Mouse (Mus musculus) embryonic facial prominence, embryonic 11.5 days (tissue): ENCODE results near the gene Polr3b. TPM values are rescaled to one million over a fixed set of nuclear protein-coding genes. Genes with fewer than 3 reads are reported as not detected.
A peak's percentile ranks its signal among the peaks of the same experiment; 100 is the strongest.

ENCODE experiments used
- ATAC-seq: fragments of 200-750 bp; cut with Nextera tagmentation; replicated peaks from 2 replicates; pipeline ENCODE4 v1.8.0; 2017; ENCODE audit warnings: low read depth; ENCODE audit not compliant: insufficient number of reproducible peaks, low FRiP score, low TSS enrichment
- DNase-seq: peaks from one replicate; pipeline ENCODE4 v3.0.0-alpha.2; 2015; ENCODE audit warnings: low spot score
- H3K27ac ChIP-seq: fragments of 300-500 bp; sonication (generic); replicated peaks from 2 replicates; pipeline ENCODE4 v1.5.1; 2014; ENCODE audit warnings: mild to moderate bottlenecking, low read depth, low read length, control low read depth
- H3K27me3 ChIP-seq: fragments of 300-500 bp; sonication (generic); 2 replicates; pipeline ENCODE4 v1.6.1; 2014; ENCODE audit warnings: mild to moderate bottlenecking, low read length, moderate library complexity, mixed read lengths; ENCODE audit not compliant: control insufficient read depth, insufficient read depth
- H3K36me3 ChIP-seq: fragments of 300-500 bp; sonication (generic); replicated peaks from 2 replicates; pipeline ENCODE4 v1.6.1; 2014; ENCODE audit warnings: low read depth, mild to moderate bottlenecking, low read length, moderate library complexity, mixed read lengths; ENCODE audit not compliant: control insufficient read depth, insufficient read depth
- H3K4me1 ChIP-seq: fragments of 300-500 bp; sonication (generic); 2 replicates; pipeline ENCODE4 v1.6.1; 2014; ENCODE audit warnings: low read length, mixed read lengths; ENCODE audit not compliant: control insufficient read depth, insufficient read depth
- H3K4me2 ChIP-seq: fragments of 300-500 bp; sonication (generic); 2 replicates; pipeline ENCODE4 v1.6.1; 2014; ENCODE audit warnings: low read depth, mild to moderate bottlenecking, control low read depth, low read length, moderate library complexity
- H3K4me3 ChIP-seq: fragments of 300-500 bp; sonication (generic); 2 replicates; pipeline ENCODE4 v1.5.1; 2014; ENCODE audit warnings: low read depth, low read length, control low read depth
- H3K9ac ChIP-seq: fragments of 300-500 bp; sonication (generic); replicated peaks from 2 replicates; pipeline ENCODE4 v1.6.1; 2014; ENCODE audit warnings: mild to moderate bottlenecking, control low read depth, low read length
- H3K9me3 ChIP-seq: fragments of 300-500 bp; sonication (generic); replicated peaks from 2 replicates; pipeline ENCODE4 v1.6.1; 2016; ENCODE audit warnings: mild to moderate bottlenecking, low read length, inconsistent platforms, mixed read lengths; ENCODE audit not compliant: control insufficient read depth
- WGBS: fragments of 180-500 bp; shearing (Covaris S2); extraction: QIAGEN DNeasy Blood & Tissue Kit; methylation state at CpG from one replicate; pipeline ENCODE4 v1.1.7; 2014; 5-methylcytosine and 5-hydroxymethylcytosine counted together
- polyA plus RNA-seq: library from polyadenylated mRNA; unstranded; fragments of >200 nt; fragmentation: Nextera tagmentation; extraction: Ambion mirVana; gene quantifications from 2 replicates; pipeline ENCODE4 v1.2.1, GENCODE M21; 2014

The Polr3b gene
- polyA plus RNA-seq, 1 experiment from 2014 or later: 19.6 TPM

DNA sequence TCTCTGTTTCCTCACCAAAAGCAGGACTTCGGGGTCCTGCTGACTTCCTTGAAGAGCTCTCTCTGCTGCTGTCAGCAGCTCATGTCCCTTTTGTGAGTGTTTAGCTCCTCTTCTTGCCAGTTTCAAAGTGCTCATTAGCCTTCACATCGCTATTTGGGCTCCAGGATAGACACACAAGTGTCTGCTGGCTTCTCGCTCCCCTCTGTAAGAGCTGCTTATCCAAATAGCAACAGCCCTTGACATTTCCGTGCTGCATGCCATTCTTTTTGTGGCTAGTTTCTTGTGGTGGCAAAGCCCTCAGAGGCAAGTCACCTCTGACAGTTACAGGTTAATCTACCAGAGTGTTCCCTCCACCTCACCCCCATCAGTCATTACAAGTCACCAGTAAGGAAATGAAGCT is 56.3 kb downstream of the Polr3b start:
- Histone ChIP-seq H3K9ac (no peak overlapping the region), H3K36me3 (no peaks in the 10 kb centered on the region), H3K4me2 (no peak overlapping the region), H3K9me3 (no peaks in the 10 kb centered on the region), H3K27me3 (no peaks in the 10 kb centered on the region), H3K4me3 (no peak overlapping the region), H3K27ac (no peak overlapping the region), H3K4me1 (no peaks in the 10 kb centered on the region)
- no peak for ATAC-seq
- 86% methylated on average over 4 of the region's 4 CpGs for WGBS
- no peak for DNase-seq

DNA sequence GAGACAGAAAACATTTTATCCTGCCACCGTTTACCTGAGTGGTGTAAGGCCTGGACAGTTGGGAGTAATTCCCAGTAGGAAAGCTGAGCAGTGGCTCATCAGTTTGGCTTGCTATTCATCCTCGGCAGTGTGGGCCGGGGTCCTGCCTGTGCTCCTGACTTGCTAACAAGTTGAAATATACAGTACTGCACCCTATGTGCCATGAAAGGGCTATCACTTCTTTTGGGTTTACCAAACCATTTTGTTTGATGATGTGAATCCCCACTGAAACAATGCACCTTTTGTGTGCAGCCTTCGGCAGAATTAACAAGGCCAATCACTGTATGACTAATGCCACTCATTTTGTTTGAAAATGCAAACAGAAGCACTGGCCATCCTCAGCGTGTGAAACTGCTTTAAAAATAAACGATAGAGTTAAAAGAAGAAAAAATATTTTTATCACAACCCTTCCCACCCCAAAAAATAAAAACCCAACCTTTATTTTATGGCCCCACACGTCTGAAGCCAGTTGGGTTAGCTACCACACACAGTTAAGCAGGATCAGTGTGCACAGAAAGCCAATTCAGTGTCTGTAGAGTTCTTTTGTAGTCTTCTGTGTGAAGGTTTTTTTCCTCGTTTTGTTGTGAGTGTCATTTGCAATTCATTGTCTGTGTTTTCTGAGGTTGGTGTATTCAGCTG is 63.5 kb downstream of the Polr3b start:
- no peaks in the 10 kb centered on the region for H3K4me1 ChIP-seq
- no peak overlapping the region for H3K9ac ChIP-seq
- no peak overlapping the region for H3K4me2 ChIP-seq
- no peak overlapping the region for H3K4me3 ChIP-seq
- H3K27me3 ChIP-seq: no peaks in the 10 kb centered on the region
- DNase-seq (peak; percentile 30), ATAC-seq (no peak)
- no peaks in the 10 kb centered on the region for H3K36me3 ChIP-seq
- WGBS: 42% methylated on average over 8 of the region's 8 CpGs
- H3K9me3 ChIP-seq: no peaks in the 10 kb centered on the region
- H3K27ac ChIP-seq: no peak overlapping the region

DNA sequence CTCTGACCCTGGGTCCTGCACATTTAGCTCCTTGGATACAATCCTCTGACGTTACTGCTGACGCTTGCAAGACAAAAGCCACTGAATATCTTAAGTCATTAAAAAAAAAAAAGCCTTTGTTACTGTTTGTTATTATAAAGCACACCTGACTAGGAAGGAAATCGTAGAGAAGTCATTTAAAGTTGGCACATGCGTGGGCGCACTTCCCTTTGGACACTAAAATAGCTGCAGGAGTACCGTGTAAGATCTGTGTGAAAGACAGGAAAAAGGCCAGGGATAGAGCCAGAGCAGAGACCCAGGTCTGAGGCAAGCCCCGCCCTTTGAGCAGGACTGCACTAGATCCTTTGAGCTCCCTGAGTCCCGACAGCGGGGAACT is 64.0 kb downstream of the Polr3b start:
- H3K36me3 ChIP-seq: no peaks in the 10 kb centered on the region
- 36% methylated on average over 9 of the region's 9 CpGs for WGBS
- H3K9me3 ChIP-seq: no peaks in the 10 kb centered on the region
- H3K27ac ChIP-seq: no peak overlapping the region
- no peak for ATAC-seq
- H3K4me2 ChIP-seq: no peak overlapping the region
- no peak overlapping the region for H3K4me3 ChIP-seq
- H3K4me1 ChIP-seq: no peaks in the 10 kb centered on the region
- H3K27me3 ChIP-seq: no peaks in the 10 kb centered on the region
- DNase-seq: no peak
- no peak overlapping the region for H3K9ac ChIP-seq

DNA sequence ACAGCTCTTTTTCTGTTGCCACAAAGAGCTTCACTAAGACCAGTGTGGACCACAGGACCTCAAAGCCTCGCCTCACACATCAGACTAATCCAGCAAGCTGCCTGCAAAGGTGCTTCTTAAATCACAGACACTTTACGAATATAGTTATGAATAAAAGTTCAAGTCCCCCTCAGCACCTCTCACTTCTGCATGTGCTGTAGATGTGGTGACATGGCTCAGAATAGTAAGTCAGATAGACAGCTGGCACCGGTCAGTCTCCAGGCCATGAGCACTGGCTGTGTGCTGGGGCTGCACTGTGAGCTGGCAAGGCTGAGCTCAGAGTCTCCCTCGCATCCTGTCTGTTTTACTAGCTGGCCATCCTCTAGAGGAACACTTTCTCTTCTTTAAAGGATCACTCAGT is 64.6 kb downstream of the Polr3b start:
- Histone ChIP-seq H3K9me3 (no peaks in the 10 kb centered on the region), H3K4me3 (no peak overlapping the region), H3K9ac (no peak overlapping the region), H3K27me3 (no peaks in the 10 kb centered on the region), H3K36me3 (no peaks in the 10 kb centered on the region), H3K4me1 (no peaks in the 10 kb centered on the region), H3K4me2 (no peak overlapping the region), H3K27ac (no peak overlapping the region)
- whole genome bisulfite sequencing: 74% methylated on average over 4 of the region's 4 CpGs
- no peak for ATAC-seq
- no peak for DNase-seq

DNA sequence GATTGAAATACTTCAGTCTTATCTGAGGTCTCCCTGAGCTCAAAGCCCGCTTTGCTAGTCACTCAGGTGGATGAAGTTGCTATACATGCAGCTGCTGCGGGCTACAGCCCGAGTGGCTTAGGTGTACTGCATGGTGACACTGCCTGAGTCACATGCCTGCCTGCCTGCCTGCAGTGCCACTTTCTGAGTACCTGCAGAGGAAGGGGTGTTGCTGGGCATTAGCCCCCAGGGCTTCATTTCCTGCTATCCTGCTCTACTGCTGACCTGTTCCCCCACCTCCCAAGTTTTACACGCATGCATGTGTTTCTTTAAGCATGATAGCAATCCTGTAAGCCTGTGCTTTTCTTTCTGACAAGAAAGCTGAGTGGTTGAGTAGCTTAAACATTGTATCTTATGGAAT is 65.6 kb downstream of the Polr3b start:
- Histone ChIP-seq H3K27me3 (no peaks in the 10 kb centered on the region), H3K9me3 (no peaks in the 10 kb centered on the region), H3K4me3 (no peak overlapping the region), H3K4me1 (no peaks in the 10 kb centered on the region), H3K4me2 (no peak overlapping the region), H3K9ac (no peak overlapping the region), H3K27ac (no peak overlapping the region), H3K36me3 (no peaks in the 10 kb centered on the region)
- 90% methylated on average over 4 of the region's 4 CpGs for WGBS
- ATAC-seq: no peak
- DNase-seq: no peak

DNA sequence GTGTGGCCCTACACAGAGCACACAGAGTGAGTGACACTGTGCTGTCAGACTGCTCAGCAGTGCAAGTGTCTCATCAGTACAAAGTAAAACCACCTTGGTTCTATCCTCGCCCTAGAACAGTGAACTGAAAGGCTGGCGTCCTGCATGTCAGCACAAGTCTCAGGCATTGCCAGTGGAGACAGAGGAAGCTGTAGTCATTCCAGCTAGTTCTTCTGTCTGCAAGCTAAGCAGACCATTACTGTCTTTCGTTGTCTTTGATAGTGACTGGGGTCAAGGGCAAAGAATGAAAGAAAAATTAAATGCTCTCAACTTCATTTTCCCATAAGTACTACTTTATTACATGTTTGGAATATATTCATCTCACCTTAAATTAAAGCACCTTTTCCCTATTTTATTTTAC is 67.8 kb downstream of the Polr3b start:
- Histone ChIP-seq H3K4me1 (no peaks in the 10 kb centered on the region), H3K4me3 (no peak overlapping the region), H3K9ac (no peak overlapping the region), H3K27ac (no peak overlapping the region), H3K27me3 (no peaks in the 10 kb centered on the region), H3K36me3 (no peaks in the 10 kb centered on the region), H3K4me2 (no peak overlapping the region), H3K9me3 (no peaks in the 10 kb centered on the region)
- no peak for DNase-seq
- no peak for ATAC-seq
- 60% methylated on average over 3 of the region's 3 CpGs for WGBS

DNA sequence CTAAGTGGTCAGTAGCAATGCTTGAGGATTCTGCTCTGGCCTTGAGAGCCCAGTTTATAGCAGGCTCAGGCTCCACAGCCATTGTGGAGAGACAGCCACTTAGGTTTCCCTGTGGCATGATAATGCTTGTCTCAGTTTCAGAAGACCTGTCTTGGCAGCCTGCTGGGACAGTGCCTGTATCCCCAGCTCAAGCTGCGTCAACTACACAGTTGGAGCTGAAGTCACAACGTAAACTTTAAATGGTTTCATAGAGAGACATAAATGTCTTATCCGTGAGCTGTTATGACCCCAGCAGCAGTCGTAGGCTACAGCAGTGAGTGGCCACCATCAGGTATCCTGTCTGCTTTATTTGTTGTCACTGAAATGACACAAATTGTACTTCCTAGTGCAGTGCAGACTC is 68.7 kb downstream of the Polr3b start:
- no peak overlapping the region for H3K4me3 ChIP-seq
- H3K9me3 ChIP-seq: no peaks in the 10 kb centered on the region
- H3K9ac ChIP-seq: no peak overlapping the region
- no peaks in the 10 kb centered on the region for H3K36me3 ChIP-seq
- no peaks in the 10 kb centered on the region for H3K4me1 ChIP-seq
- no peak overlapping the region for H3K27ac ChIP-seq
- DNase-seq: no peak
- no peak for ATAC-seq
- 82% methylated on average over 4 of the region's 4 CpGs for WGBS
- H3K27me3 ChIP-seq: no peaks in the 10 kb centered on the region
- H3K4me2 ChIP-seq: no peak overlapping the region

DNA sequence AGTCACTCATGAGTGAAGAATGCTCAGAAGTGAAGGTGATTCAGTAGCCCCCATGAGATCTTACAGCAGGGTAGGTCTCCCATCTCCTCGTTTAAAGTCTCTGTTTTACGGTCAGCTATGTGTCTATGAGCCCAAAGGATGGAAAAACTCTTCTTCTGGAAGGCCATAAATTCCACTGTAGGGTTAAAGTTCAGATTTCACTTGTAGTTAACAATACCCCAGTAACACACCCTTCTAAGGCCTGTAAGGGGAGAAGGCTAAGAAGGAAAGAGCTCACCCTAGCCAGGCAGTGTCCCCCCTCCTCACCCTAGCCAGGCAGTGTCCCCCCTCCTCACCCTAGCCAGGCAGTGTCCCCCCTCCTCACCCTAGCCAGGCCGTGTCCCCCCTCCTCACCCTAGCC is 69.6 kb downstream of the Polr3b start:
- no peak overlapping the region for H3K4me3 ChIP-seq
- H3K4me1 ChIP-seq: no peaks in the 10 kb centered on the region
- H3K9me3 ChIP-seq: no peaks in the 10 kb centered on the region
- no peak overlapping the region for H3K9ac ChIP-seq
- no peaks in the 10 kb centered on the region for H3K27me3 ChIP-seq
- H3K27ac ChIP-seq: no peak overlapping the region
- WGBS: 71% methylated on average over 3 of the region's 3 CpGs
- H3K4me2 ChIP-seq: no peak overlapping the region
- no peaks in the 10 kb centered on the region for H3K36me3 ChIP-seq
- ATAC-seq: no peak
- DNase-seq: no peak
